Mouse (Mus musculus) inflammation-experienced regulatory T-cells, adult 16 weeks (primary cell): ENCODE measurements around the gene Tac2. TPM values are rescaled to one million over a fixed set of nuclear protein-coding genes. Genes with fewer than 3 reads are reported as not detected.

Experiments used
- polyA plus RNA-seq: library from polyadenylated mRNA; unstranded; fragments of 100-300 nt; shearing (Covaris generic); gene quantifications from one replicate; pipeline ENCODE4 v1.2.1, GENCODE M21; 2017

Tac2 gene
- not detected for polyA plus RNA-seq

GRCm38 (mm10) chr10:127724178-127724577, at the start of gene Tac2:
Gene Tac2, plus strand, starts transcription at chr10:127724478.

GRCm38 (mm10) chr10:127704766-127705220, 19.5 kb upstream of the Tac2 start, which contains the start of gene Myo1a:
Gene Myo1a, plus strand, starts transcription at chr10:127705170.

GRCm38 (mm10) chr10:127739083-127739660, 14.9 kb downstream of the Tac2 start, which contains the start of gene Zbtb39:
Gene Zbtb39, plus strand, starts transcription at chr10:127739538.

GRCm38 (mm10) chr10:127751548-127751947, 27.3 kb downstream of the Tac2 start, which contains the start of gene Gpr182:
Gene Gpr182, minus strand, starts transcription at chr10:127751732.

GRCm38 (mm10) chr10:127759181-127760110, 35.2 kb downstream of the Tac2 start, which contains the start of the genes Rdh1 and Rdh16f1:
Gene Rdh1, plus strand, starts transcription at chr10:127759721.
Gene Rdh16f1, plus strand, starts transcription at chr10:127759787.

GRCm38 (mm10) chr10:127776011-127776410, 51.7 kb downstream of the Tac2 start, which contains the start of gene Rdh9:
Gene Rdh9, plus strand, starts transcription at chr10:127776386.

Other genes with a start within 250 kb of the Tac2 start
- gene Stac3, start 222.8 kb upstream of the Tac2 start, polyA plus RNA-seq: 0.87 TPM
- gene Ndufa4l2, start 209.5 kb upstream of the Tac2 start, polyA plus RNA-seq: not detected
- 106 TPM for gene Shmt2, start 202.0 kb upstream of the Tac2 start, polyA plus RNA-seq
- not detected for gene Nxph4, start 189.9 kb upstream of the Tac2 start, polyA plus RNA-seq
- gene Lrp1, start 103.3 kb upstream of the Tac2 start, polyA plus RNA-seq: 1.8 TPM
- 321 TPM for gene Stat6, start 81.5 kb upstream of the Tac2 start, polyA plus RNA-seq
- gene Nemp1, start 57.6 kb upstream of the Tac2 start, polyA plus RNA-seq: 14.2 TPM
- gene Nab2, start 55.9 kb upstream of the Tac2 start, polyA plus RNA-seq: 76.3 TPM
- gene Myo1a, start 19.3 kb upstream of the Tac2 start, polyA plus RNA-seq: 0.11 TPM
- 0.44 TPM for gene Zbtb39, start 15.1 kb downstream of the Tac2 start, polyA plus RNA-seq
- 0.07 TPM for gene Gpr182, start 27.3 kb downstream of the Tac2 start, polyA plus RNA-seq
- not detected for gene Rdh1, start 35.2 kb downstream of the Tac2 start, polyA plus RNA-seq
- 0.68 TPM for gene Rdh16f1, start 35.3 kb downstream of the Tac2 start, polyA plus RNA-seq
- not detected for gene Rdh9, start 51.9 kb downstream of the Tac2 start, polyA plus RNA-seq
- gene Rdh16, start 76.7 kb downstream of the Tac2 start, polyA plus RNA-seq: 0.11 TPM
- not detected for gene Rdh19, start 125.5 kb downstream of the Tac2 start, polyA plus RNA-seq
- not detected for gene Rdh16f2, start 142.0 kb downstream of the Tac2 start, polyA plus RNA-seq
- gene Rdh7, start 164.3 kb downstream of the Tac2 start, polyA plus RNA-seq: not detected
- not detected for gene Sdr9c7, start 174.0 kb downstream of the Tac2 start, polyA plus RNA-seq